Mouse (Mus musculus): ENCODE results near the gene Hoxc6. TPM values are rescaled to one million over a fixed set of nuclear protein-coding genes. Genes with fewer than 3 reads are reported as not detected.

Gene Hoxc6
- not detected in 2 replicates for polyA plus RNA-seq (2016; fragmentation: Nextera tagmentation; extraction: Ambion mirVana)

DNA sequence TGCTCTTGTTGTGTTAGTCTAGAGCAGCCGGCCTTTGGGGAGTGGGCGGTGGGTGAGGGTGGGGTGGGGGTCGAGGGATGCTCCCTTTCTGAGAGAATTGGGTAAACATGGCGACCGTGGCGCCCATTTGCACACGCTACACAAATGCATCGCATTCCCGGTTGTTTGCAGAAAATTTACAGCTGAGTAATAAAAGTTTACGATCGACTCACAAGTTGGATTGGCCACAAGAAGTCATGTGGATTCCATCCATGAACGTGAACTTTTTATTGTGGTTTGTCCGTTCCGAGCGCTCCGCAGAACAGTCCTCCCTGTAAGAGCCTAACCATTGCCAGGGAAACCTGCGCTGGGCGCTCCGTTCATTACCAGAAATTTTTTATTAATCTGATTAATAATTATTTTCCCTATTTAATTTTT lies at the start of gene Hoxc6:
Gene Hoxc6, plus strand, starts transcription at position 319 of the 417 bp plus-strand sequence.
- Histone ChIP-seq H3K9ac (no peak within 1 kb of the TSS), H3K4me1 (peaks cover 8% of the 10 kb centered on the region), H3K27ac (no peak within 1 kb of the TSS), H3K4me3 (replicated peaks) (peak within 1 kb of the TSS; percentile 29; the same call in 1 of the 2 replicates), H3K4me2 (peak within 1 kb of the TSS; percentile 47), H3K27me3 (peaks cover 98% of the 10 kb centered on the region), H3K36me3 (replicated peaks) (no peaks in the 10 kb centered on the region), H3K9me3 (no peaks in the 10 kb centered on the region)
- WGBS = under 1% methylated on average over 19 of the region's 19 CpGs
- ATAC-seq (ENCODE audit: low FRiP score) = no peak

DNA sequence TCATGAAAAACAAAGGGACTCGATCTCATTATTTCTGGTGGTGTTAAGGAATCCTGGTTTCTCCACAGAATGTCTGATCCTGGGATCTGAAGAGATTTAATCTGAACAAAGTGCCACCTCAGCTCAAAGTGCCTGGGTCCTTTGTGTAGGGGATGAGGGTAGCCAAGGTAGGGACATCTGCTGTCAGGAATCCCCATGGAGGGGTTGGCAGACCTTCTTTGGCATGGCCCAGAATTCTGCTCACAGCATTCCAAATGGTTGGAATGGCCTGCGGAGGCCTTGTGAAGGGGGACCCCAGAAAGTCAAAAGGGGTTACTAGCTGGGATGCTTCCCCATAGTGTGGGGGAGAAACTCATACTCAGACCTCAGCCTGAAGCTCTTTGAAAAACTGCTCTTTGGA lies 49.2 kb upstream of the Hoxc6 start:
- Histone ChIP-seq H3K27ac (no peak overlapping the region), H3K4me2 (no peak overlapping the region), H3K27me3 (peaks cover 98% of the 10 kb centered on the region), H3K9me3 (no peaks in the 10 kb centered on the region), H3K4me3 (replicated peaks) (no peak overlapping the region), H3K4me1 (no peaks in the 10 kb centered on the region), H3K9ac (no peak overlapping the region), H3K36me3 (replicated peaks) (no peaks in the 10 kb centered on the region)
- no peak for ATAC-seq (ENCODE audit: low FRiP score)
- WGBS = 8% methylated on average over 2 of the region's 2 CpGs

DNA sequence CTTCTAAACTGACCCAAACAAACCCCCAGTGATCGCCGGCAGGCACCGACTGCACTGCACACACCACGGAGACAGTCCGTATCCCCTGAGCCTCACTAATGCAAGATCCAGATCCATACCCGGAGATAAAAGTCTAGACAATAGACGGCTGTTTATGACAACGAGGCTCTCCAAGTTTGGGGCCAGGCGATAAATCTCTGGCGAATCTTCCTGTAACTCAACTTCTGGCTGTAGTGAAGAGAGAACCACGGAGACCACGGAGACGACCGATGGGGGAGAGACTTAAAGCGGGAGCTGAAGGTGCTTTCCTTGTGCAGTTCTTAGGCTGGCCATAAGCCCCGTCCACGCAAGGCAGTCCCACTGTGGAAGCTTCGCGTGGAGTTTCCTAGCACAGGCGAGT lies 48.4 kb upstream of the Hoxc6 start:
- H3K9ac ChIP-seq = no peak overlapping the region
- H3K27me3 ChIP-seq = peaks cover 99% of the 10 kb centered on the region
- 2% methylated on average over 20 of the region's 20 CpGs for WGBS
- ATAC-seq (ENCODE audit: low FRiP score) = no peak
- H3K27ac ChIP-seq = no peak overlapping the region
- no peak overlapping the region for H3K4me2 ChIP-seq
- no peaks in the 10 kb centered on the region for H3K4me1 ChIP-seq
- H3K4me3 ChIP-seq (replicated peaks) = no peak overlapping the region
- no peaks in the 10 kb centered on the region for H3K36me3 ChIP-seq (replicated peaks)
- no peaks in the 10 kb centered on the region for H3K9me3 ChIP-seq

DNA sequence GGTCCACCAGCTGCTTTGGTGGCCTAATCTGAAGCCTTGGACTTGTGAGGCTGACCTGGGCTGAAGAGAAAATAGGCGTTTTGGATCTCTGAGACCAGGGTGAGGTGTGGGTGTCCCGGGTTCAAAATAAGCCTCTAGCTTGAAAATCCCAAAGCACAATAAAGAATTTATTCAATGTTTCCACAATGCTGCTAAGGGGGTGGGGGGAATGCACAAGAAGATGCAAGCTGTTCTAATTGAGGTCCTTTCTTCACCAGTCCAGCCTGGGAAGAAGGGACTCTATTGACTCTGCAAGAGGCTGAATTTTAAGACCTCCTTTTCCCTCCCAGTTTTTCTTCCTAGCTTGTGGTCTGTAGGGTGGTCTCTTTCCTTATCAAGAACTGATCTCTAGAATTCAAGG lies 47.2 kb upstream of the Hoxc6 start:
- H3K4me1 ChIP-seq = no peaks in the 10 kb centered on the region
- no peak for ATAC-seq (ENCODE audit: low FRiP score)
- no peaks in the 10 kb centered on the region for H3K36me3 ChIP-seq (replicated peaks)
- H3K27ac ChIP-seq = no peak overlapping the region
- H3K9ac ChIP-seq = no peak overlapping the region
- H3K9me3 ChIP-seq = no peaks in the 10 kb centered on the region
- no peak overlapping the region for H3K4me2 ChIP-seq
- 12% methylated on average over 2 of the region's 2 CpGs for WGBS
- no peak overlapping the region for H3K4me3 ChIP-seq (replicated peaks)
- peaks cover 99% of the 10 kb centered on the region for H3K27me3 ChIP-seq

DNA sequence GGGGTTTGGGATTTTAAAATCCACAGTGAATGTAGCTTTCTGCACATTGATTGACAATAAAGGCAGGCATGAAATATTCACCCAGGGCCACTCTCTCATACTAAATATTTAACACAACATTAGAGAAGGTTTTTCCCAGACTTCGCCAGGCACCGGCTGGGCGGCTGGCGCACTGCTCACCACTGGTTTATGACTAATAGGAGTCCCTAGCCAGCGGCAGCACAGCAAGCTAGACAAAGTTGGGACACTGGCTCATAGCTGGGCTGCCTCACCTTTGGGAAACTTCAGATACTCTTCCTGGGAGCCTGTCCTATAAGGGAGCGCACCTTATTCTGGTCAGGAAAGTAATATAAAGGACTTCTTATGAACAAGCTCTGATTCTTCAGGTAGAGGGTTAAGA lies 44.5 kb upstream of the Hoxc6 start:
- Histone ChIP-seq H3K9ac (no peak overlapping the region), H3K4me1 (no peaks in the 10 kb centered on the region), H3K36me3 (replicated peaks) (no peaks in the 10 kb centered on the region), H3K4me3 (replicated peaks) (no peak overlapping the region), H3K27me3 (peaks cover 100% of the 10 kb centered on the region), H3K4me2 (no peak overlapping the region), H3K9me3 (no peaks in the 10 kb centered on the region), H3K27ac (no peak overlapping the region)
- no peak for ATAC-seq (ENCODE audit: low FRiP score)
- WGBS = 3% methylated on average over 6 of the region's 6 CpGs

DNA sequence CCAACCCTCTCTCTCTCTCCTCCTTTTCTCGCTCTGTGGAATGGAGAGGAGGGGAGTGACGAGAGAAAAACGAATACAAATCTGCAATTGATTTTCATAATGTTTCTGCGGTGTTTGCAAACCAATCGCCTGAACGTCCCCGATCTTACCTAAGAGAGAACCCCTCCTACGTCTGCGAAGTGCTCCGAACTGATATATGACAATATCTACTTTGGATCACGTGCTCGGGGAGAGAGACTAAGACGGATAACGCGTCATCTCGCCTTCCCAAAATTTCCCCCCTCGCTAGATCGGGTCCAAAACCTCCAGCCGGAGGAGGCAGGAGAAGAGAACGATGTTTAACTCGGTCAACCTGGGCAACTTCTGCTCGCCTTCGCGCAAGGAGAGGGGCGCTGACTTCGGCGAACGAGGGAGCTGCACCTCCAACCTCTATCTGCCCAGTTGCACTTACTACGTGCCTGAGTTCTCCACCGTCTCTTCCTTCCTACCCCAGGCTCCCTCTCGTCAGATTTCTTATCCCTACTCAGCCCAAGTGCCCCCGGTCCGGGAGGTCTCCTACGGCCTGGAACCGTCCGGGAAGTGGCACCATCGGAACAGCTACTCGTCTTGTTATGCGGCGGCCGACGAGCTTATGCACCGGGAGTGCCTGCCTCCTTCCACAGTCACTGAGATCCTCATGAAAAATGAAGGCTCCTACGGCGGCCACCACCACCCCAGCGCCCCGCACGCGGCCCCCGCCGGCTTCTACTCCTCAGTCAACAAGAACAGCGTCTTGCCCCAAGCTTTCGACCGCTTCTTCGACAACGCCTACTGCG lies 43.7 kb upstream of the Hoxc6 start, which contains the start of gene Hoxc11:
Gene Hoxc11, plus strand, starts transcription at position 236 of the 815 bp plus-strand sequence.
- Histone ChIP-seq H3K4me3 (replicated peaks) (no peak within 1 kb of the TSS), H3K9me3 (no peaks in the 10 kb centered on the region), H3K27ac (no peak within 1 kb of the TSS), H3K4me2 (no peak within 1 kb of the TSS), H3K27me3 (peaks cover 98% of the 10 kb centered on the region), H3K36me3 (replicated peaks) (no peaks in the 10 kb centered on the region), H3K9ac (no peak within 1 kb of the TSS), H3K4me1 (no peaks in the 10 kb centered on the region)
- under 1% methylated on average over 57 of the region's 57 CpGs for whole genome bisulfite sequencing
- no peak for ATAC-seq (ENCODE audit: low FRiP score)

DNA sequence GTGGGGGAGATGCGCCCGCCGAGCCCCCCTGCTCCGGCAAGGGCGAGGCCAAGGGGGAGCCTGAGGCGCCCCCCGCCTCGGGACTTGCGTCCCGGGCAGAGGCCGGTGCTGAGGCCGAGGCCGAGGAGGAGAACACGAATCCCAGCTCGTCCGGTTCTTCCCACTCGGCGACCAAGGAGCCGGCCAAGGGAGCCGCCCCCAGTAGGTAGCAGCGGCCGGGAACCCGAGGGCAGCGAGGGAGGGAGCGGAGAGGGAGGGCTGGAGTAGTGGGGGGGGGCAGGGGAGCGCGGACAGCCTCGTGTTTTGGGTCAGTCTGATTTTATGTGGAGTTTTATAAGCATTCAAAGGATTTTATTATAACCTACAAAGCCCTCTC lies 43.1 kb upstream of the Hoxc6 start:
- H3K27me3 ChIP-seq = peaks cover 98% of the 10 kb centered on the region
- H3K9ac ChIP-seq = no peak overlapping the region
- no peak overlapping the region for H3K4me2 ChIP-seq
- ATAC-seq (ENCODE audit: low FRiP score) = no peak
- no peak overlapping the region for H3K4me3 ChIP-seq (replicated peaks)
- no peaks in the 10 kb centered on the region for H3K4me1 ChIP-seq
- H3K36me3 ChIP-seq (replicated peaks) = no peaks in the 10 kb centered on the region
- WGBS = under 1% methylated on average over 28 of the region's 28 CpGs
- no peaks in the 10 kb centered on the region for H3K9me3 ChIP-seq
- H3K27ac ChIP-seq = no peak overlapping the region

DNA sequence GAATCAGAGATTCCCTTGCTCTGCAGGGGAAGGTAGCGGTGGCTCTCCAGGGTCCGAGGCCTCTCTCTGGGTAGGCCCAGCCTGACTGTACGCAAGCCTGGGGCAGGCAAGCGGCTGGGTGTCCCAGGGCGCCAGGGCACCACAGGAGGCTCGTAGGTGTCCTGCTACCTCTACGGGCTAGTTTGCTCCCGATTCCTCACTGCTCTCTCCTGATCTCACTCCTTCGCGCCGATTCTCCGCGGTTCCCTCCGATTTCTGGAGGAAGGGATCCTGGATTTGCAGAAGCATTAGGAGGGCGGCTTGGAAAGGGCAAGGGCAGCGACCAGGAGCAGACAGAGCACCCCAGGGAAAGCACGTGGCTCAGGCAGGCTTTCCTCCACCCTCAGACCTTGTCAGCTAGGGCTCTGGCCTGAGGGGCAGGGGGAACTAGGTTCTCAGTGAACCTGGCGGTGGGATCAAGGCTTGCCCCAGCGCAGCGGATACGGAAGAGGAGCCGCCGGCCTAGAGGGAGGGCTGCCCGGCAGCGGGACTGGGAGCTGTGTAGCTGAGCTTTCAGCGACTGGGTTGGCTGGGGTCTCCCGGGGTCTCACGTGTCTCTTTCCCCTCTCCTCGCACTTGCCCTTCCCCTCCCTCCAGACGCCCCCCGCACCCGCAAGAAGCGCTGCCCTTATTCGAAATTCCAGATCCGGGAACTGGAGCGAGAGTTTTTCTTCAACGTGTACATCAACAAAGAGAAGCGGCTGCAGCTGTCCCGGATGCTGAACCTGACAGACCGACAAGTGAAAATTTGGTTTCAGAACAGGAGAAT lies 42.0 kb upstream of the Hoxc6 start:
- H3K4me2 ChIP-seq = no peak overlapping the region
- no peaks in the 10 kb centered on the region for H3K36me3 ChIP-seq (replicated peaks)
- H3K27me3 ChIP-seq = peaks cover 98% of the 10 kb centered on the region
- no peak for ATAC-seq (ENCODE audit: low FRiP score)
- WGBS = under 1% methylated on average over 40 of the region's 40 CpGs
- no peak overlapping the region for H3K9ac ChIP-seq
- no peak overlapping the region for H3K27ac ChIP-seq
- H3K9me3 ChIP-seq = no peaks in the 10 kb centered on the region
- H3K4me3 ChIP-seq (replicated peaks) = no peak overlapping the region
- H3K4me1 ChIP-seq = no peaks in the 10 kb centered on the region

DNA sequence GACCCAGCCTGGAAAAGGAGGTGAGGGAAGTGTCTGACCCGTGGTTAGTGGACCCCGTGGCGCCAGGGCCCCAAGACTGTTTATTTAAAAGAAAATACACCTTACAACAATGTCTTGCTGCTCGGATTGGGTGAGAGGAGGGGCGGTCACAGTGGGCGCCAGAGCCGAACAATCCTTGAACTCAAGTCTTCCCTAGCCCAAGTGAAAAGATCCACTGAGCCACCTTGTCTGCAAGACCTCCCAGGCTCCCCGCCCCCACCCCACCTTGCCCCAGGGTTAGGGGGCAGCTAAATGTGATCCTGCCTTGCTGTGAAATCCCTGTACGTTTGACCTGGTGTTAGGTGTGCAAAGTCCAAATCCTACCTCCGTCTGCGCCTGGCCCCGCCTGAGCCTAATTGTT lies 41.2 kb upstream of the Hoxc6 start:
- no peaks in the 10 kb centered on the region for H3K36me3 ChIP-seq (replicated peaks)
- H3K4me3 ChIP-seq (replicated peaks) = no peak overlapping the region
- no peak overlapping the region for H3K4me2 ChIP-seq
- H3K9me3 ChIP-seq = no peaks in the 10 kb centered on the region
- H3K27ac ChIP-seq = no peak overlapping the region
- H3K9ac ChIP-seq = no peak overlapping the region
- WGBS = under 1% methylated on average over 12 of the region's 12 CpGs
- peaks cover 98% of the 10 kb centered on the region for H3K27me3 ChIP-seq
- ATAC-seq (ENCODE audit: low FRiP score) = no peak
- no peaks in the 10 kb centered on the region for H3K4me1 ChIP-seq

DNA sequence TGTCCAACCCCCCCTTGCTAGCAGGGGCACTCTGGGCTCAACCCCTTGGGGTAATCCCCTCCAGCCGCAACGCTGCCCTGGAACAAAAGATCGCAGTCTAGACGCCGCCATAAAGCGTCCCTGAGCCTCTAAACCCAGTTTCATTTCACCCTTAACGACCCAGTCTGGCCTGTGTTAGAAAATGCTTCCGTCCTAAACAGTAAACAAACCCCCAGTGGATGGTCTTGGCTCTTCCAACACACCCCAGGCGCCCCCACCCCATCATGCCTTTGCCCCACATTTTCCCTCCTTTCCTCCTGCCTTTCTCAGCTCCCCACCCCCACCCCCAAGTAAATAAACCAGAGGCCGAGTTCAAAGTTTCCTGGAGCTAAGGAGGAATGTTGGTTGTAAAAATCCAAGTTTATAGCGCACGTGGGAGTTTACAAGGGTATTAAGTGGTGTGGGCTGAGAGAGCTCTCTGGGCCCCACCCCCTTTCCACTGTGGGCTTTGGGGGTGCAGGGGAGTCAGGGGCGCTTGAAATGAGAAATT lies 38.3 kb upstream of the Hoxc6 start:
- Histone ChIP-seq H3K4me3 (replicated peaks) (no peak overlapping the region), H3K9ac (no peak overlapping the region), H3K27ac (no peak overlapping the region), H3K9me3 (no peaks in the 10 kb centered on the region), H3K4me1 (no peaks in the 10 kb centered on the region), H3K36me3 (replicated peaks) (no peaks in the 10 kb centered on the region), H3K27me3 (peaks cover 97% of the 10 kb centered on the region), H3K4me2 (no peak overlapping the region)
- no peak for ATAC-seq (ENCODE audit: low FRiP score)
- WGBS = under 1% methylated on average over 13 of the region's 13 CpGs

DNA sequence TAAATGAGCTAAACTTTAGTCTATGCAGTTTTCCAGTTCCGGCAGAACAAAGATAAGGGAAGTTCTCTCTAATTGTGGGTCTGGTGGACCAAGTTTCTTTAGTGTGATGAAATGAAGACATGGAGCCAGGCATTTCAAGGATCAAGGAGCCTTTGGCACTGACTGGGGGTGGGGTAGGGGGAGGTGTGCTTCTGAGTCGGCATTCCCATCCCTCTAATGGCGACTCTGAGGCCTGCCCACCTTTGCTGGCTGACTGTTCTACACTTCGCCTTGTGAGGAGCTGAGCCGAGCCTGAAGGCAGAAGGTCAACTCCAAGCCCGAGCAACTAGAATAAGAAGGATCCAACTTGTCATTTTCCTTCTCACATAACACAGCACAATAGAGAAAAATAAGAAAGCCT lies 36.3 kb upstream of the Hoxc6 start:
- WGBS = 7% methylated on average over 6 of the region's 6 CpGs
- Histone ChIP-seq H3K4me3 (replicated peaks) (no peak overlapping the region), H3K4me1 (peaks cover 2% of the 10 kb centered on the region; the same call in 1 of the 2 replicates), H3K36me3 (replicated peaks) (no peaks in the 10 kb centered on the region), H3K9me3 (no peaks in the 10 kb centered on the region), H3K9ac (no peak overlapping the region), H3K4me2 (no peak overlapping the region), H3K27me3 (peaks cover 97% of the 10 kb centered on the region), H3K27ac (no peak overlapping the region)
- ATAC-seq (ENCODE audit: low FRiP score) = no peak

DNA sequence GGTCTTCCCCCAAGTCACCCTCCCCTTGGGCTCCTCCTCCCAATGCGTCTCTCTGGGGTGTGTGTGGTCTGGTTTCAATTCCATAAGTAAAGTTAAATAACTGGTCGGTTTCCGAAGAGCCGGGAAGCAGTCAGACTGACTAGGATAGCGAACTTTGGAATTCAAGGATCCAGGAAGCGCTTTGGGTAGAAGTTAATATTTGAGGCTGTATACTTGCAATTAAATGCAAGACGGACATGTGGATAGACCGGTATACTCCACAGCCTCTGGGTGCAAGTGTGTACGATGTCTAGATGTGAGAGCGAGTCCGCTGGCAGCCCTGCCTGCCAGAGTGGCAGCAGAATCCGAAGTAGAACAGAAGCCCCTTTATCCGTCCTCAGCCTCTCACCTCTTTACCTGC lies 35.6 kb upstream of the Hoxc6 start:
- Histone ChIP-seq H3K27me3 (peaks cover 97% of the 10 kb centered on the region), H3K27ac (no peak overlapping the region), H3K4me3 (replicated peaks) (no peak overlapping the region), H3K9me3 (no peaks in the 10 kb centered on the region), H3K4me1 (peaks cover 4% of the 10 kb centered on the region; the same call in 1 of the 2 replicates), H3K9ac (no peak overlapping the region), H3K36me3 (replicated peaks) (no peaks in the 10 kb centered on the region), H3K4me2 (no peak overlapping the region)
- no peak for ATAC-seq (ENCODE audit: low FRiP score)
- 2% methylated on average over 13 of the region's 13 CpGs for WGBS
